Mouse (Mus musculus) heart, postnatal 4 days (tissue): ENCODE results near the gene Ly6g5c. TPM values are rescaled to one million over a fixed set of nuclear protein-coding genes. Genes with fewer than 3 reads are reported as not detected.
"Not testable (repeated sequence)": the region's sequence is repeated elsewhere in the genome, so short reads cannot be mapped to it uniquely, and the experiment has no call there.

Source experiments
- DNase-seq: peaks from one replicate; pipeline ENCODE4 v3.0.0; 2021
- total RNA-seq, 2 experiments: library from RNA; stranded (reverse); gene quantifications; 2 replicates each; pipeline ENCODE4 v1.2.3; 2021

Ly6g5c gene
- total RNA-seq, 2 experiments from 2014 or later: not detected

DNA sequence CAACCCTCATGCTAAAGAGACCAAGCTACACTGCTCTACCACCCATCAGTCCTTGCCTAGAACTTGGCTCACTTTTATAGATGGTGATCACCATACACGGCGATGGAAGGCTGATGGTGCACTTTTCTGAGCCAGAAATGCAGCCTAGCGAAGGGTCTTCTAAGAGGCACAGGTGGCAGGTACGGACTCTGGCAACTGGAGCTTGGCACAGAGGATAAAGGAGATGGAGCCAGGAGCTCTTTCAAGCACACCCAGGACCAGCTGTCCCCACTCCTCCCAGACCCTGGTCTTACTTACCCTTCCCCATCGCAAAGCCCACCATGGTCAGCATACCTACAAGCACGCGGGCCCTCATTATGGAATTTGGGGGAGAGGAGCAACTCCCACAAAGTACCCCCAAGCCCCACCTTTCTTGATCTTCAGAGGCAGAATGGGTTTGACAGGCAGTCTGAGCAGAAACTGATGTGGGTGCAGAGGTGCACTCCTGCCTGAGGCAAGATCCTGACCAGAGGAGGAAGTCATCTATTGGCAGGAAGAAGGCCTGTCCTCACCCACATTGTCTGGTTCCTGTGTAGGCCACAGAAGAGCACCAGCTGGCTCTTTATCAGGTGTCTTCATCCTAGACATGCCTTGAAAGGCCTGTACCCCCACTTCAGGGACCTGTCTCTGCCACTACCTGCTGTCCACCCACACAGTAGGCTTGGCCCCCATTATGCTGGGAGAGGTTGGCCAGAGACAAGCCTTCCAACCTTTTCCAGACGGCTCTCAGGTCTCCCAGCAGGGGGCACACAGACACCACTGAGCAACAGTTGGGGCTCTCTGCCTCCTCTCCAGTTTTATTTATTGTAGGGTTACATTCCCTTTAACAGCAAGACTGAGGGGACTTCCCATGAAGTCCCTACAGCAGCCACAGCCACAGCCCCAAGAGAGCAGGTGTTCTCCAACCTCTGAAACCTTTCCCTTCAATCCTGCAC lies 7.3 kb downstream of the Ly6g5c start, which contains the start of gene Ly6g5b:
Gene Ly6g5b (minus strand): TSS at position 383 of the 974 bp plus-strand sequence.
- DNase-seq: peak; percentile 43

- DNase-seq: no peak
Observed at GRCm38 (mm10) chr17:35120745-35121142, 12.7 kb downstream of the Ly6g5c start.

- peak; percentile 99 for DNase-seq
Observed at GRCm38 (mm10) chr17:35121143-35121799, 13.2 kb downstream of the Ly6g5c start, which contains the start of gene Gpank1. Gene Gpank1 (plus strand): TSS chr17:35121455.

DNA sequence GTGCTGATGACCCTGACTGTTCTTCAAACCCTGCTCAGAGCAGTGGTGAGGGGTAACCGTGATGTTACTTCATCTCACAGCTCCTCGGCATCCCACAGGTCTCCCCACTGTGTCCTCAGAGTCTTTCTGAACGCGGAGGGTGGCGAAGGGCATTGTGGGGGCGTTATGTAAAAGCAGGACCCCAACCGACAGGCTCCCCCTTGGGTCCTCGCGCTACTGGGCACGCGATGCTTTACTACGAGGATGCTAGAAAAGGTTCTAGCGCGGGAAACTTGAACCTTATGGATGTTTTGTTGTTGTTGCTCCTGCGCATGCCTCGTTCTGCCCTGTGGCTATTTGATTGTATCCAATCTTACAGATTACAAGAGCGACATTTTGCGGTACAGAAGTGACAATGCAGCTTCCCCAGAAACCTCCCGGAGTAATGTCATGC lies 13.8 kb downstream of the Ly6g5c start, which contains the start of gene Csnk2b:
Gene Csnk2b (minus strand): TSS at position 183 of the 433 bp plus-strand sequence.
- DNase-seq: peak; percentile 55

GRCm38 (mm10) chr17:35123287-35123686 lies 15.2 kb downstream of the Ly6g5c start:
- DNase-seq: not testable (repeated sequence)

DNA sequence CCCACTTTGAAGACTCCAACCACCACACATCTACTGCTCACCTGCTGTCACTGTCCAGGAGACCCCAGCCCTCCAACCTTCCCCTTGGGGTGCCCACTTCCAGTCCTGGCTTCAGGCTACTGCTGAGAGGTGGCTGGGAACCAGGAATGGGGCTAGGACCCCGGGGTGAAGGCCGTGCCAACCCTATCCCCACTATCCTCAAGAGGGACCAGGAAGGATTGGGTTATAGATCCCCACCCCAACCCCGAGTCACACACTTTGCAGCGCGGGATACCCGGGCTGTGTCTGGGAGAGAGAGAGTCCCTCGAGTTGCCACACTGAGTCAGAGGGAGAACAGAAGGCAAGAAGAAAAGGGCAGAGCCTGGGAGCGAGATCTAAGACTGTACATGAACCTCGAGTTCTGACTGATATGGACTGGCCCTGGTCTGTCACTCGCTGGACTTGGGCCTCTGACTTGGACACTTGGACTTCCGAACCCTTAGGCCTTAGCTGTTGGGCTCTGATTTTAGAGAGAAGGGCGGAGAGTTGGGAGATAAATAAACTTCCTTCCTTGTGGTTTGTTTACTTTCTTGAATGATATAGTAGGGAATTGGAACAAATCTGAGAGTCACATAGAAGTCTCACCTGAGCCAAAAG lies 16.3 kb downstream of the Ly6g5c start:
- DNase-seq: not testable (repeated sequence)

DNA sequence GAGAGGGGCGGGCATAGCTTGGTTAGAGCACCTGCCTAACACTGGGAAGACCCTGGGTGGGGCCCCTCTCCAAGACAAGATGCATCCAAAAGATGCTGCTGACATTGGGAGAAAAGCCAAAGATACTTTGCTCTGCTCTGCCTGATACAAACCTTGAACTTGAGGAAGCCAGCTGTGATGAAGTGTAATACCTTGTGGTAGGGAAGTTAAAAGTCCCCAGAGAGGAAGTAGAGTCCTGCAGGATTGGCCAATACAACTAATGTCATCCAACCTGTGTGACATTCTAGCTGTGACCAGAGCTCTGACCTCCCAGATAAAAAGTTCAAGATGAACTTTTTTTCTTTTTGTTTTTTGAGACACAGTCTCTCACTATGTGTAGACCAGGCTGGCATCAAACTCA lies 17.0 kb downstream of the Ly6g5c start:
- no peak for DNase-seq

DNA sequence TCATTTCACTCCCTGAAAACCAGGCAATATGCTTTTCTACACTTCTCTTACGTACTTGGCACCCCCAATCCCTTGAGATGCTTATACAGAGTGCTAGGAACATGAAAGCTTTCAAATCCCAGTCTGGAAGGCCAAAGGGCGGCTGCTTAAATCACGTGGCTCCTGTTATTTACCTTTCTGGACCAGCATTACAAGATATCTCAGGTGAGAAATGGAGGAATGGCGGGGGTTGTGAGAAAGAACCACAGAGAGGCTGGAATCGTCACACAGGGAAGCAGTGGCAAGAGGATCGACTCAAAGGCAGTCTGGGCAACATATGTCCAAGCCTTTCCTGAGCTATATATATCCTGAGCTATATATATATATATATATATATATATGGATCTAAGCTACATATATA lies 17.5 kb downstream of the Ly6g5c start:
- no peak for DNase-seq

DNA sequence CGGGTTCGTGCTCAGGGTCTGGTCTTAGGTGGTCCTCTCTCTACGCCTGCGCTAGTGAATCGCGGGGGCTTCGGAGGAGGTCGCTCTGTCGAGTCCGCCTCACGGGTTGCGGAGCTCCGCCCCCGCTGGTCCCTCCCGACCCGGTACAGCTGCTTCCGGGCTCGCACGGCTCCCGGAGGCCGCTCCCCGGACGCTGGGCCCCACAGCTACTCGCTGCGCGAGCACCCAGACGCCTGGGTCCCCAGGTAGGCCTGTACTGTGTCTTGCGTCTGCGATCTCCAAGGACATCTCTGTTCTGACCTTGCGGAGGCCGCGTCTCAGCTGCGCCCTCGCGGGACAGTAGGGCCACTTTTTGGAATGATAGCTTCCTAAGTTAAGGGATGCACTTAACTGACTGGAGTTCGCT lies 18.1 kb downstream of the Ly6g5c start, which contains the start of gene D17H6S53E:
Gene D17H6S53E (plus strand): TSS at position 168 of the 406 bp plus-strand sequence.
- DNase-seq: peak; percentile 81

GRCm38 (mm10) chr17:35127017-35127416 lies 18.9 kb downstream of the Ly6g5c start:
- DNase-seq: no peak

- no peak for DNase-seq
Observed at GRCm38 (mm10) chr17:35128996-35129395, 20.9 kb downstream of the Ly6g5c start.

GRCm38 (mm10) chr17:35131038-35131437 lies 23.0 kb downstream of the Ly6g5c start:
- DNase-seq: no peak

DNA sequence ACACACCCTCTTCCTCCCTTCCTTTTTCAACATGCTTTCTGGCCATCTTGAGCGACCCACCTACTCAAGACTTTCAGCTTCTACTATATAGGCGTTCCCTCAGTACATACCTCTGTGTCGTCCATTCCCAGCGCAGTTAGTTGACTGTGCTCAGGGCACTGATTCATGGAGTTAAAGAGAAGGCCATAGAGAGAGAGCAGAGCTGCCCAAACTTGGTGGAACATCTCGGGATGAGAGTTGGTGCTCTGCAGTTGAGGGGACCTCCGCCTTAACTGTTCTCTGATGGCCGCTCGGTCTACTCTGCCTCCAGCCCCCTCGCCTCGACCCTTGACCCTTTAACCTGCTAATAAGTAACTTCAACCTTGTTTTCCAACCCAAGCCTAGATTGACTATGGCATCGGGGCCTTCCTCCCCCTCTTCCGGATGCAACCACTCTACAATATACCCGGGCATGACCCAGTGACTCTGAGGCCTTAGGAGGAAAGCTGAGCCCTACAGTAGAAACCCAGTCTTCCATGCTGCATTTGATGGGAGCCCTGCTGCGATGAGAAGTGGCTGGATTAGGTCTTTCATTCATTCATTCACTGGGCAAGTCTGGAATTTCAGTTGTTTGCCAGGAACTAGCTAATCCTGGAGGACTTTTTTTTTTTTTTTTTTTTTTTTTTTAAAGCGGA lies 23.6 kb downstream of the Ly6g5c start, which contains the start of gene Apom:
Gene Apom (minus strand): TSS at position 551 of the 674 bp plus-strand sequence.
- no peak for DNase-seq

- no peak for DNase-seq
Observed at GRCm38 (mm10) chr17:35132174-35132560, 24.1 kb downstream of the Ly6g5c start.

DNA sequence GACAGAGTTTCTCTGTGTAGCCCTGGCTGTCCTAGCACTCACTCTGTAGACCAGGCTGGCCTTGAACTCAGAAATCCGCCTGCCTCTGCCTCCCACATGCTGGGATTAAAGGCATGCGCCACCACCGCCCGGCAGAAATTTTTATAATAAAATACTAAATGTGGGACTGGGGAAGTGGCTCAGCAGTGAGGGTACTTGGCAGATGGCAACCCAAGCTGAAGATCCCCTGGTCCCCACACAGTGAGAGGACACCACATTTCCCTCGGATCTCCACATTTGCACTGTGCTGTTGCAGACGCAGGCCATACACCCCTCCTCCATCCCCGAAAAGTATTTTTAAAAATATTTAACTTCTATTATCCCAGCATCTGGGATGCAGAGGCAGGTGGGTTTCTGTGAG lies 25.4 kb downstream of the Ly6g5c start:
- no peak for DNase-seq

GRCm38 (mm10) chr17:35134801-35135590 lies 26.9 kb downstream of the Ly6g5c start, which contains the start of gene Bag6:
Gene Bag6 (plus strand): TSS chr17:35135178.
- peak; percentile 95 for DNase-seq

DNA sequence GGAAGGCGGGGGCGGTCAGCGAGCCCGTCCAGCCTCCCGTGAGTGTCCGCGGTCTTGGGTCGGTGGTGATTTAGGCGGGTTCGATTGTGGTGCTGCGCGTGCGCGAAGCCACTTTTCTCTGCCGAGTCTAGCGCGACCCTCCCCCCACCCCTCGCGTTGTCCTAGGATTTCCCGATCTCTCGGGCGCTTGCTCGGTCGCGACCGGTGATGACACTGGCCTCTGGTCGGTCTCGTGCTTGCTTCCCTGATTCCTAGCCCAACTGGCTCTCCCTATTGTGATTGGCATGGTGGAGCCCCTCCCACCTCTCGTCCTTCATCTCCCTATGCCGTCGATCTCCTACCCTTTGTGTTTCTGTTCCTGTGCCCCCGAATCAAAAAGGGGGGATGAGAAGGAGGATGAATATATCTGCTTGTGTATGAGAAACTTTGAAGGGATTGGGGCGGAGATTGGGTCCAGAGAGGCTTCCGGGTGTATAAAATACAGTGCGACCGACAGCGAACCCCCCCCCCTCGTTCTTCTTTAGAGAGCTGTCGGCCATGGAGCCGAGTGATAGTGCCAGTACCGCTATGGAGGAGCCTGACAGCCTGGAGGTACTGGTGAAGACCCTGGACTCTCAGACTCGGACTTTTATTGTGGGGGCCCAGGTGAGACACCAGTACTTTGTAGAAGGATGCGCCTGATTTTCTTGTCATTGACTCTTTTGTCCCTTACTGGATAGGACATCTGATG lies 27.7 kb downstream of the Ly6g5c start:
- no peak for DNase-seq

GRCm38 (mm10) chr17:35139269-35139668 lies 31.2 kb downstream of the Ly6g5c start:
- no peak for DNase-seq

- DNase-seq: no peak
Observed at GRCm38 (mm10) chr17:35140490-35140996, 32.5 kb downstream of the Ly6g5c start.

DNA sequence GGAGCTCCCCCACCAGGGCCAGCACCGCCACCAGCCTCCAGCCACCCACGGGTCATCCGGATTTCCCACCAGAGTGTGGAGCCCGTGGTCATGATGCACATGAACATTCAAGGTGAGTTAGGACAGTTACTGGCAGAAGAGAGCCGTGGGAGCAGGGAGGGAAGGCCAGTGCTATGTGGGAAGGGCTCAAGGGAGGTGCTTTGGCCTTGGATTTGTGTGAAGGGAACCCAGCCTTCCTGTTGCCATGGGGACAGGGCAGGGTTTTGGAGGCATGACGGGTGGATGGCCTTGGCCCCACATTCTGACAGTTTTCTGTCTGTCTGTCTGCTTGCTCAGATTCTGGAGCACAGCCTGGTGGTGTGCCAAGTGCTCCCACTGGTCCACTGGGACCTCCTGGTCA lies 33.9 kb downstream of the Ly6g5c start:
- DNase-seq: no peak
